Mouse (Mus musculus) megakaryocyte, embryonic 14.5 days (primary cell): ENCODE measurements around the gene Etv3. TPM values are rescaled to one million over a fixed set of nuclear protein-coding genes. Genes with fewer than 3 reads are reported as not detected.

Experiments used
- H3K27me3 ChIP-seq: replicated peaks from 2 replicates; pipeline ENCODE3; 2012; ENCODE audit warnings: inconsistent platforms
- H3K36me3 ChIP-seq: replicated peaks from 2 replicates; pipeline ENCODE3; 2012; ENCODE audit warnings: low read length, inconsistent platforms, mixed read lengths
- H3K4me1 ChIP-seq: 2 replicates; pipeline ENCODE4 v1.6.1; 2012; ENCODE audit warnings: inconsistent platforms
- H3K4me3 ChIP-seq: replicated peaks from 2 replicates; pipeline ENCODE3; 2012; ENCODE audit warnings: moderate library complexity, mild to moderate bottlenecking, inconsistent platforms
- H3K9me3 ChIP-seq: 2 replicates; pipeline ENCODE4 v1.6.1; 2012; ENCODE audit warnings: inconsistent platforms
- FLI1 ChIP-seq: IDR thresholded peaks from 2 replicates; pipeline ENCODE4 v1.6.1; 2012; ENCODE audit warnings: low read length, inconsistent platforms, mixed read lengths
- GATA1 ChIP-seq: IDR thresholded peaks from 3 replicates; pipeline ENCODE4 v1.6.1; 2012; ENCODE audit warnings: mixed read lengths, low read length, inconsistent platforms, borderline replicate concordance
- polyA plus RNA-seq: library from polyadenylated mRNA; stranded (reverse); fragments of >175 nt; gene quantifications from 2 replicates; pipeline ENCODE4 v1.2.3, GENCODE M21; 2012; ENCODE audit warnings: low replicate concordance; ENCODE audit not compliant: insufficient read depth

Etv3 gene
- polyA plus RNA-seq, 1 experiment = 6.6 TPM

DNA sequence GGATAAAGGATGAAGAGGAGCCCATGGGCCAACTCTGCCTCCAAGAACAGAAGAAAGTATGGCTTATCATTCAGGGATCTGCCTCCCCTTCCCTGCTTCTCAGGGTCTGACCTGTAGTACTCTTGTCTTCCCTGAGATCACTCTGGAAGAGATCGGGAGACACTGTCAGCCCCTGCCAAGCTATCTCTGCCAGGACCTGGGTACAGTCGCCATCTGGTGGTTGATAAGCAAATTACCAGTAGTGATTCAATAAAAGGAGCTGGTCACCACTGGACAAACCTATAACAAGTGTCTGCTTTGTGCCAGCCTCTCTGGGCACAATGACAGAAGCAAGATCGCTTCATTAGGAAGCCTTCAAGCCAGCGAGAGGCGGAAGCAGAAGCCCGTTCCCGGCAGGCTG is 20.9 kb upstream of the Etv3 start:
- Histone ChIP-seq H3K27me3 (peaks cover 47% of the 10 kb centered on the region), H3K36me3 (no peaks in the 10 kb centered on the region), H3K4me3 (no peak overlapping the region), H3K4me1 (peaks cover 32% of the 10 kb centered on the region), H3K9me3 (no peaks in the 10 kb centered on the region)
- no peak for TF ChIP-seq FLI1
- no peak for TF ChIP-seq GATA1

DNA sequence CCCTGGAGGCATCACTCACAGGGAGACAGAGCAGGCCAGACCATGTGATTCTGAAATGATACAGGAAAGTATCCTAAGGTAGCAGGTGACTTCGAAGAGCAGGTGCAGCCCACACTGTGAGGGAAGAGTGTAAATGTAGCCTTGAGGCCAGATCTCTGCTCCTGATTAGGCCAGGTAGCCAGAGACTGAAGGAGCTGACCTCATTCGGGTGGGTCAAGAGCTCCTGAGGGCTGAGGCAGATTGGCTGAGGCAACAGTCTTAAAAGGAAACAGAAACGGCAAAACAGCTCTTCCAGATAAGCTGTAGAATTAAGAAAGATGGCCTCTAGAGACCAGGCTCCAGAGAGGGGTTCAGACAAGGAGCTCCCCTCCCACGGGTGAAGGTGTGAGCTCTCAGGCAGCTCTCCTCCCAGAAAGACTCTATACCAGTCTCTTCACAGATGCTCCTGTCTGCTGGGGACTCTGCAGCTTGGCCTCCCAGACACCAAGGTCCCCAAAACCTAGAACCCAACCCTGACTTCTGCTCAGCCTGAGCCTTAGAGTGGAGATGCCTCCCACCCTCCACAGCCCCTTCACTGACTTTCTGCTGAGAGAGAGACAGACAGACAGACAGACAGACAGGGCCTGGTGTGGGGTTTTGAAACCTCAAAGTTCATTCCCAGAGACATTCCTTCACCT is 20.3 kb upstream of the Etv3 start:
- Histone ChIP-seq H3K4me3 (no peak overlapping the region), H3K9me3 (no peaks in the 10 kb centered on the region), H3K27me3 (peaks cover 48% of the 10 kb centered on the region), H3K36me3 (no peaks in the 10 kb centered on the region), H3K4me1 (peaks cover 36% of the 10 kb centered on the region)
- TF ChIP-seq FLI1 = no peak
- no peak for TF ChIP-seq GATA1

DNA sequence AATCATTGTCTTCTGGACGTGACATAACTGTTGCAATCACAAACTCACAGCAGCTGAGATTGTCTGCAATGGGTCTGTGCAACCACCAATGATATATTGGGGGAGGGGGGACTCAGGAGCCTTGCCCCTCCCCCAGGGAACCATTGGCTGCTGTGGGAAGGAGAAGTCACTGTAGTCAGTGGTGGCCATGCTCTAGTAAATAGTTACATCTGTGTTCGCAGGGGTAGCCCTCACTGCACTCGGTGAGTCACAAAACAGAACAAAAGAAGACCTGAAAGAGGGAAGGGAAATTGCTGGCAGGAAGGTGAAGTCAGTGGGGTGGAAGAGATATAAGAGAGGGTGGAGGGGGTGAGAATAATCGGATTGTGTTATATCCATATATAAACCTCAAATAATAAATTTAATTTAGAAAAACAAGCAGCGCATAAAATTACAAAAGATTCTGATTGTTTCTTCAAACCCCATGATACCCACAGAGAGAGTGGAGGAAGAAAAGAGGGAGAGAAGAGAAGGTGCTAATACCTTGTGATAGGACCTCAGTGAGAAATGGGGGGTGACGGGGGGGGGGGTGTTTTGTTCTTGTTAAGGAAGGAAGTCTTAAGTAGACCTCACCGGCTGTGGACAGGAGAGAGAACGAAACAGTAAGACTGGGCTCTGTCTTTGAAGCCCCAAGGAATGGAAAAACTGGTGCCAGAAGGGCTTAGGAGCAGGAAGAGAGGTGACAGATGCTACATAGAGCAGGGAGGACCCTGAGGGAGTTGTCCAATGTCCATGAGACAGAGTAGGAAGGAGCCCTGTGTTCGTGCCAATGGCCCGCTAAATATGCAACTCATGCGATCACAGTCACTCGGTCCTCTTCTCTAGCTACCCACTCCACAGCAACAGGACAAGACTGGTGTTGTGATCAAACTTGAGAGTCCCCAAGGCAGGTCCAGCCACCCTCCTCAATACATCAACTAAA is 18.5 kb upstream of the Etv3 start:
- H3K27me3 ChIP-seq = peaks cover 46% of the 10 kb centered on the region
- no peaks in the 10 kb centered on the region for H3K36me3 ChIP-seq
- no peaks in the 10 kb centered on the region for H3K9me3 ChIP-seq
- H3K4me1 ChIP-seq = peaks cover 39% of the 10 kb centered on the region
- TF ChIP-seq GATA1 = no peak
- no peak for TF ChIP-seq FLI1
- H3K4me3 ChIP-seq = no peak overlapping the region

DNA sequence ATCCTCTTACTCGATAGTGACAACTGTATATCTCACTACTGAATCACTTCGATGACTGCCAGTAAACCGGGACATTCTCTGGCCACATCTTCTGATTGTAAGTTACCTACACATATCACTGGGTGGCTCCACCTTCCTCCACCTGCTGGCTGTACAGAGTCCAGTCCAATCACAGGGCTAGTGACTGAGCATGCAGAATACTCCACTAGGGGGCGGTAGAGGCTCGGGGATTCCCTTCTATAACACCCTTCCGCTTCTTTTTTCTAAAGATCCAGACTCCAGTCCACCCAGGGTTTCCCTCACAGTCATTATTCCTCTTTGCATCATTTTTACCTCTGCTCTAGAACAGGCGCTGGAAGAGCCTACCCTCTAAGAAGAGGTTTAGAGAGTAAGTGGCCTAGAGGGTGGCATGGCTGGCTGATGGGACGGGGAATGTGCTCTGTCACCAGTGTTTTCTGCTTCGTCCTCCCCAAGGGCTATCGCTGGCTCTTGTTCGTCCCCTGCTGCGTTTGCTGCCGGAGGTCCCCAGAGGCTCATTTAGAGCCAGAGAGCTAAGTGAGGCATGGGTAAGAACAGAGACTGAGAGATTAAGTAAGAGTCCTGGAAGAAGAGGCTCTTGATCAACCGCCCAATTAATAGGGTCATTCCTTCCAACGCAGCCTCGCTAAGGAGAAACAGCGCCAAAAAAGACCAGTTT is 16.9 kb upstream of the Etv3 start:
- Histone ChIP-seq H3K4me1 (peaks cover 55% of the 10 kb centered on the region), H3K9me3 (no peaks in the 10 kb centered on the region), H3K36me3 (no peaks in the 10 kb centered on the region), H3K4me3 (peak overlapping the region; percentile 68), H3K27me3 (peaks cover 38% of the 10 kb centered on the region)
- TF ChIP-seq FLI1 (no peak), GATA1 (no peak)

DNA sequence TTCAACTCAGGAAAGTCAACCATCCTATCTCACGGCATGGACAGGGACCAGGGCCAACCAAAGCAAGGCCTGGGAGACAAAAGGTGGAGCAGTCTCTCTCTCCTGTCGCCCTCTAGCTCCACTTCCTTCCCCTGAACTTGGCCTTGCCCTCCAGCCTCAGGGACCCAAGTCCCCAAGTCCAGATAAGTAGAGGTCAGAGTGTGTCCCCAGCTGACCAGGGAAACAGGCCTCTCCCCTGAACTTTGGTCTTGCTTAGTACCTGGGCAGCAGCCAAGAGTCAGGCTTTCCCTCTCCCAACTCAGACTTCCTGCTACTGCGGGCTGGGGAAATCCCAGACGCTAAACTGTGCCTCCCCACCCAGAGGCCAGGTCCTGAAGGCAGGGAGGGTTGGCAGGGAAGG is 16.1 kb upstream of the Etv3 start:
- Histone ChIP-seq H3K4me1 (peaks cover 62% of the 10 kb centered on the region), H3K36me3 (no peaks in the 10 kb centered on the region), H3K27me3 (peaks cover 33% of the 10 kb centered on the region)

DNA sequence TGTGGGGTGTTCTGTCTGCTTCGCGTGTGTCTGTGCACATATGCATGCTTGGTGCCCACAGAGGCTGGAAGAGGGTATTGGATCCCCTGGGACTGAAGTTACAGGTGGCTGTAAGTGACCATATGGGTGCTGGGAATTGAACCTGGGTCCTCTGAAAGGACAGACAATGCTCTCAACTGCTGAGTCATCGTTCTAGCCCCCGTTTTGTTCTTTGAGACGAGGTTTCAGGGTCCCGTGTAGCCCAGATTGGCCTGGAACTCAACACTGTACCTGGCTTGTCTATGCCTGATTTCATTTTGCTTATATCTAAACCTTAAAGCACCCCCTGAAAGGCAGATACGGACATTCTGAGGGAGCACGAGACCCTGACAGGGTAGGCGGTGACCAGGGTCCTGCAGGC is 14.4 kb upstream of the Etv3 start:
- no peaks in the 10 kb centered on the region for H3K36me3 ChIP-seq
- no peak overlapping the region for H3K4me3 ChIP-seq
- H3K9me3 ChIP-seq = no peaks in the 10 kb centered on the region
- TF ChIP-seq FLI1 (no peak), GATA1 (no peak)
- peaks cover 77% of the 10 kb centered on the region for H3K4me1 ChIP-seq
- peaks cover 20% of the 10 kb centered on the region for H3K27me3 ChIP-seq

More for the DNA sequence above, 16.1 kb upstream of the Etv3 start:
- peak overlapping the region; percentile 33 for H3K4me3 ChIP-seq
- no peak for TF ChIP-seq GATA1
- TF ChIP-seq FLI1 = no peak
- H3K9me3 ChIP-seq = no peaks in the 10 kb centered on the region

DNA sequence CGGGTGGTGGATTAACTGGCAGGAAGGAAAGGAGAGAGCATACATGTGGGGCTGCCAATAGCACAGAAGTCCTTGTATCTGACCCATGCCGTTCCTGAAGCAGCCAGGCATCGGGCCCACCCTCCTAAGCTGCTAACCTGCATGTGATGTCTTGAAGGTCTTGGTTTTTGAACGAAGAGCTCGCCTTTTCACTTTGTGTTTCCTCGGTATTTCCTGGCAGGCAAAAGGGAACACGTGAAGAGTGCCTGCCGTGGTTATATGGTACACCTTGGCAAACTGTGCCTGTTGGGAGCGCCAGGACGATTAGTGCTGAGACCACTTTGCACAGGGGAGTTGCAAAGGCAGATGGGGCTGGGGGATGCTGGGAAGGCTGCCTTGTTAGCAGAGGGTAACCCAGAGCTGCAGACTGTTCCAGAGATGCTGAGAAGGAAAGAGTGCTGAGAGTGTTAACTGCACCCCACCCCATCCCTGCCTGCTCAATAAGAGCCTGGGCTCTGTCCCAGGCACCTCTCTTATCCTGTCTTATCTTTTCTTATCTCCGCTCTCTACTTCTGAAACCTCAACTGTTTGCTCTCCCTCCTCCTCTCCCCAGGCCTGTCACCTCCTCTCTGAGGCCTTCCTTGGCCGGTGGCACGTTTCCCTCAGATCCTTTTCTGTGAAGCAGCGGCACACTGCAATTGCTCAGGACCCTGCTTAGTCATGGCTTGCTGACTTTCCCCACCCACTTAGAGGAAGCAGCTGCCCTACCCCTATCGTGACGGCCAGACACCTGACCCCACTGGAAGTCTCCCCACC is 13.0 kb upstream of the Etv3 start:
- Histone ChIP-seq H3K4me3 (peak overlapping the region; percentile 89), H3K4me1 (peaks cover 90% of the 10 kb centered on the region), H3K9me3 (no peaks in the 10 kb centered on the region), H3K27me3 (peaks cover 10% of the 10 kb centered on the region), H3K36me3 (no peaks in the 10 kb centered on the region)
- no peak for TF ChIP-seq FLI1
- no peak for TF ChIP-seq GATA1

DNA sequence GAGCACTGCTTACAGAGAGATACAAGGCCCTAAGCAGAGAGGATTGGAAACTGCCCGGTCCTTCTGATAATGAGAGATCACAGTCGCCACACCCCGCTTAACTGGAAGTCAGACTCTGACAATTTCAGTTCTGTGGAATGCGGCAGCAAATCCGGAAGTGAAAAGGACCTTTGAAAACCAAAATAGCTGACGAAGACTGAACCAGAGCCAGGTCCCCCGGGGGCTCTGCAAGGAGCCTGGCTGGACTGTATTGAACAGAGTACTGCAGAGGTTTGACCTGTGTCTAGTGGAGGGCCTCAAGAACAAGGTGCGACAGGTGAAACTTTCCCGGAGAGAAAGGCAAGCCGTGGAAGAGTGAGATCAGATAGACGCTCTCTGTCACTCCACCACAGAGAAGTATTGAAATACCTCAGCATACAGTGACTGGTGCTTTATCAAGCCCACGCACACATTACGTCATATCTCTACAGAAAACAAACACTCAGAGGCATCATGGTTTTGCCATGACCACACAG is 9.6 kb upstream of the Etv3 start:
- Histone ChIP-seq H3K36me3 (no peaks in the 10 kb centered on the region), H3K4me3 (peak overlapping the region; percentile 82), H3K9me3 (no peaks in the 10 kb centered on the region), H3K4me1 (peaks cover 89% of the 10 kb centered on the region), H3K27me3 (peaks cover 4% of the 10 kb centered on the region)
- TF ChIP-seq FLI1 (no peak), GATA1 (no peak)

DNA sequence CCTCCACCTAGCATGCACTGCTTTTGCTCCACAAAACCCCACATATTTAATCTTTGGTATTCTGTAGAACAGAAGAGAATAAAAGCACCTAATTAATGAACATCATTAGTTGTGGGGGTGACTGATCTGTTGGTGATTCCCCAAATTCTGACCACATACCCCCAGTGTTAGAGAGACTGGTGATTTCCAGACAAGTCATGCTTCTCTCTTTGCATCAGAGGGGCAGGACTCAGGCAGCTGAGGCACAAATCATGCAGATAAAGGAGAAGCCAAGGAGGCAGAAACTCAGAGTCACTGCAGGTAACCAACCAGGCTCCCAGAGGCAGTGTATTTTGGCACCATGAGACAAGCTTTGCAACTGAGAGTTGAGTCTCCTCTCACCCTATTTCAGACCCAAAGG is 6.8 kb upstream of the Etv3 start:
- no peaks in the 10 kb centered on the region for H3K9me3 ChIP-seq
- peaks cover 80% of the 10 kb centered on the region for H3K4me1 ChIP-seq
- TF ChIP-seq GATA1 = no peak
- TF ChIP-seq FLI1 = no peak
- no peak overlapping the region for H3K4me3 ChIP-seq
- no peaks in the 10 kb centered on the region for H3K36me3 ChIP-seq
- H3K27me3 ChIP-seq = peaks cover 3% of the 10 kb centered on the region
